Mouse (Mus musculus) bone marrow, adult 2 months (tissue): ENCODE results near the gene Acsbg2.

Experiments used
- CTCF ChIP-seq: fragments of 200-500 bp; IDR thresholded peaks from 2 replicates; pipeline ENCODE4 v1.5.1; 2011; ENCODE audit warnings: low read length, control low read depth; ENCODE audit not compliant: control insufficient read depth, insufficient read depth
- POLR2A ChIP-seq: fragments of 200-500 bp; IDR thresholded peaks from 2 replicates; pipeline ENCODE4 v1.6.1; 2011; ENCODE audit warnings: low read depth, mild to moderate bottlenecking, control low read depth, low read length, borderline replicate concordance; ENCODE audit not compliant: control insufficient read depth

- TF ChIP-seq CTCF = no peak
- TF ChIP-seq POLR2A = no peak
These were observed 37.9 kb downstream of the Acsbg2 start for GRCm38 (mm10) chr17:56836336-56836735.
